Mouse (Mus musculus) ES-Bruce4 (cell line): ENCODE results near the gene Sphk1.

Experiments
- CTCF ChIP-seq: IDR thresholded peaks from one replicate; pipeline ENCODE4 v1.8.1; 2011; ENCODE audit warnings: low read depth, low read length
- EP300 ChIP-seq: IDR thresholded peaks from 2 replicates; pipeline ENCODE4 v1.6.1; 2011; ENCODE audit warnings: low read depth, low read length; ENCODE audit not compliant: insufficient read depth
- POLR2A ChIP-seq: IDR thresholded peaks from one replicate; pipeline ENCODE4 v1.8.1; 2011; ENCODE audit warnings: low read length; ENCODE audit not compliant: insufficient read depth

DNA sequence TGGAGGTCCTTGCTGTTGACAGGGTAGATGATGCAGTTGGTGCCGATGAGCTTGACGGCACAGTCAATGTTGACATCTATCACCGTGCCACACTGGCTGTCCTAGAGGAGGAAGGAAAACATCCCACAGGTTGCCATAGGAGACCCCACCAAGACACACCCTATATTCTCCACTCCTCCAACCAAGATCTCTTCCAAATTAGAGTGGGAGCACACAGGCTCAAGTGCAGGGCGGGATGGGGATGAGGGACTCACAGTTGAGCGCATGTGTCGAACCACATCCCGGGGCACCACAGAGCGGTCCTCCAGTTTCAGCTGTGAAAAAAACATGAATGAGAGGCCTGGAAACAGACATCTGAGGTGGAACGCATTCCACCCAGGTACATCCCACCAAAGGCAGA lies 18.1 kb downstream of the Sphk1 start:
- no peak for TF ChIP-seq CTCF
- no peak for TF ChIP-seq POLR2A
- no peak for TF ChIP-seq EP300
